Mouse (Mus musculus) neural tube, embryonic 13.5 days (tissue): ENCODE measurements around the gene Mb21d2. TPM values are rescaled to one million over a fixed set of nuclear protein-coding genes. Genes with fewer than 3 reads are reported as not detected.

ENCODE experiments used
- ATAC-seq: fragments of 200-750 bp; cut with Nextera tagmentation; 2 replicates; pipeline ENCODE4 v1.8.0; 2017; ENCODE audit warnings: low read depth, mild to moderate bottlenecking, moderate TSS enrichment, moderate library complexity
- H3K27ac ChIP-seq: fragments of 300-500 bp; sonication (generic); replicated peaks from 2 replicates; pipeline ENCODE4 v1.5.1; 2015; ENCODE audit warnings: moderate library complexity, mild to moderate bottlenecking, inconsistent platforms
- H3K27me3 ChIP-seq: fragments of 300-500 bp; sonication (generic); 2 replicates; pipeline ENCODE4 v1.6.1; 2015; ENCODE audit warnings: mild to moderate bottlenecking, inconsistent platforms
- H3K36me3 ChIP-seq: fragments of 300-500 bp; sonication (generic); 2 replicates; pipeline ENCODE4 v1.6.1; 2015; ENCODE audit warnings: mild to moderate bottlenecking, inconsistent platforms
- H3K4me1 ChIP-seq: fragments of 300-500 bp; sonication (generic); replicated peaks from 2 replicates; pipeline ENCODE4 v1.6.1; 2015; ENCODE audit warnings: inconsistent platforms
- H3K4me2 ChIP-seq: fragments of 300-500 bp; sonication (generic); 2 replicates; pipeline ENCODE4 v1.6.1; 2015; ENCODE audit warnings: inconsistent platforms, mild to moderate bottlenecking, moderate library complexity
- H3K4me3 ChIP-seq: fragments of 300-500 bp; sonication (generic); 2 replicates; pipeline ENCODE4 v1.5.1; 2015; ENCODE audit warnings: mild to moderate bottlenecking, inconsistent platforms
- H3K9ac ChIP-seq: fragments of 300-500 bp; sonication (generic); 2 replicates; pipeline ENCODE4 v1.6.1; 2015; ENCODE audit warnings: moderate library complexity, mild to moderate bottlenecking, inconsistent platforms
- H3K9me3 ChIP-seq: fragments of 300-500 bp; sonication (generic); 2 replicates; pipeline ENCODE4 v1.6.1; 2016; ENCODE audit warnings: inconsistent platforms
- WGBS: fragments of 180-500 bp; shearing (Covaris S2); methylation state at CpG from one replicate; pipeline ENCODE4 v1.1.7; 2015; 5-methylcytosine and 5-hydroxymethylcytosine counted together
- polyA plus RNA-seq: library from polyadenylated mRNA; unstranded; fragments of >200 nt; fragmentation: Nextera tagmentation; extraction: Ambion mirVana; gene quantifications from 2 replicates; pipeline ENCODE4 v1.2.1, GENCODE M21; 2015

Mb21d2 gene
- polyA plus RNA-seq, 1 experiment from 2014 or later = 13.5 TPM

GRCm38 (mm10) chr16:28850881-28851280 lies 78.6 kb downstream of the Mb21d2 start:
- Histone ChIP-seq H3K4me1 (peaks cover 33% of the 10 kb centered on the region), H3K9ac (no peak overlapping the region), H3K4me3 (no peak overlapping the region), H3K36me3 (no peaks in the 10 kb centered on the region), H3K27me3 (peaks cover 32% of the 10 kb centered on the region), H3K4me2 (peak overlapping the region; percentile 30), H3K9me3 (no peaks in the 10 kb centered on the region), H3K27ac (peak overlapping the region; percentile 14; the same call in 1 of the 2 replicates)
- ATAC-seq = peak; percentile 52
- WGBS = 46% methylated on average over 14 of the region's 14 CpGs

- H3K4me1 ChIP-seq = peaks cover 25% of the 10 kb centered on the region
- no peaks in the 10 kb centered on the region for H3K36me3 ChIP-seq
- H3K27ac ChIP-seq = no peak overlapping the region
- WGBS = 83% methylated on average over 11 of the region's 11 CpGs
- H3K4me3 ChIP-seq = no peak overlapping the region
- peaks cover 47% of the 10 kb centered on the region for H3K27me3 ChIP-seq
- H3K9ac ChIP-seq = no peak overlapping the region
- H3K9me3 ChIP-seq = no peaks in the 10 kb centered on the region
- no peak for ATAC-seq
- H3K4me2 ChIP-seq = no peak overlapping the region
Observed at GRCm38 (mm10) chr16:28846123-28846522, 83.3 kb downstream of the Mb21d2 start.

- Histone ChIP-seq H3K9me3 (no peaks in the 10 kb centered on the region), H3K4me3 (no peak overlapping the region), H3K4me2 (no peak overlapping the region), H3K9ac (no peak overlapping the region), H3K4me1 (peaks cover 25% of the 10 kb centered on the region), H3K27me3 (peaks cover 47% of the 10 kb centered on the region), H3K27ac (no peak overlapping the region), H3K36me3 (no peaks in the 10 kb centered on the region)
- 84% methylated on average over 3 of the region's 3 CpGs for WGBS
- no peak for ATAC-seq
Observed at GRCm38 (mm10) chr16:28845336-28845735, 84.1 kb downstream of the Mb21d2 start.

GRCm38 (mm10) chr16:28841102-28841501 lies 88.4 kb downstream of the Mb21d2 start:
- 5% methylated on average over 11 of the region's 11 CpGs for WGBS
- no peaks in the 10 kb centered on the region for H3K36me3 ChIP-seq
- peaks cover 21% of the 10 kb centered on the region for H3K4me1 ChIP-seq
- no peak overlapping the region; the same call in 1 of the 2 replicates for H3K27ac ChIP-seq
- H3K4me3 ChIP-seq = no peak overlapping the region
- ATAC-seq = peak; percentile 37; the same call in 1 of the 2 replicates
- peak overlapping the region; percentile 26 for H3K9ac ChIP-seq
- H3K27me3 ChIP-seq = peaks cover 42% of the 10 kb centered on the region
- peak overlapping the region; percentile 34 for H3K4me2 ChIP-seq
- no peaks in the 10 kb centered on the region for H3K9me3 ChIP-seq

GRCm38 (mm10) chr16:28840075-28840974 lies 89.1 kb downstream of the Mb21d2 start:
- Histone ChIP-seq H3K27ac (no peak overlapping the region; the same call in 1 of the 2 replicates), H3K36me3 (no peaks in the 10 kb centered on the region)
- WGBS = 54% methylated on average over 24 of the region's 24 CpGs

GRCm38 (mm10) chr16:28839575-28839974 lies 89.9 kb downstream of the Mb21d2 start:
- Histone ChIP-seq H3K27me3 (peaks cover 32% of the 10 kb centered on the region), H3K9me3 (no peaks in the 10 kb centered on the region), H3K4me3 (no peak overlapping the region), H3K9ac (no peak overlapping the region), H3K4me1 (peaks cover 21% of the 10 kb centered on the region), H3K4me2 (no peak overlapping the region), H3K36me3 (no peaks in the 10 kb centered on the region), H3K27ac (no peak overlapping the region)
- no peak for ATAC-seq
- WGBS = 86% methylated on average over 9 of the region's 9 CpGs

More at GRCm38 (mm10) chr16:28840075-28840974, 89.1 kb downstream of the Mb21d2 start:
- Histone ChIP-seq H3K4me2 (no peak overlapping the region; the same call in 1 of the 2 replicates), H3K27me3 (peaks cover 39% of the 10 kb centered on the region), H3K4me3 (no peak overlapping the region), H3K9ac (no peak overlapping the region), H3K9me3 (no peaks in the 10 kb centered on the region), H3K4me1 (peaks cover 21% of the 10 kb centered on the region)
- ATAC-seq = peak; percentile 68

GRCm38 (mm10) chr16:28838016-28838415 lies 91.5 kb downstream of the Mb21d2 start:
- 20% methylated on average over 12 of the region's 12 CpGs for WGBS

GRCm38 (mm10) chr16:28832085-28832635 lies 97.3 kb downstream of the Mb21d2 start:
- no peak for ATAC-seq
- WGBS = 56% methylated on average over 12 of the region's 12 CpGs
- Histone ChIP-seq H3K27ac (no peak overlapping the region), H3K4me2 (no peak overlapping the region), H3K9ac (no peak overlapping the region), H3K4me1 (peaks cover 10% of the 10 kb centered on the region), H3K9me3 (no peaks in the 10 kb centered on the region), H3K36me3 (peaks cover 15% of the 10 kb centered on the region), H3K27me3 (no peaks in the 10 kb centered on the region), H3K4me3 (no peak overlapping the region)

More at GRCm38 (mm10) chr16:28838016-28838415, 91.5 kb downstream of the Mb21d2 start:
- H3K36me3 ChIP-seq = no peaks in the 10 kb centered on the region
- no peak overlapping the region for H3K4me3 ChIP-seq
- no peak overlapping the region for H3K9ac ChIP-seq
- no peak overlapping the region for H3K4me2 ChIP-seq
- H3K9me3 ChIP-seq = no peaks in the 10 kb centered on the region
- no peak overlapping the region for H3K27ac ChIP-seq
- ATAC-seq = peak; percentile 44; the same call in 1 of the 2 replicates
- peaks cover 21% of the 10 kb centered on the region for H3K4me1 ChIP-seq
- H3K27me3 ChIP-seq = peaks cover 22% of the 10 kb centered on the region

- H3K4me2 ChIP-seq = no peak overlapping the region
- H3K4me3 ChIP-seq = no peak overlapping the region
- H3K27ac ChIP-seq = no peak overlapping the region
- no peaks in the 10 kb centered on the region for H3K9me3 ChIP-seq
- H3K4me1 ChIP-seq = peaks cover 10% of the 10 kb centered on the region
- H3K27me3 ChIP-seq = no peaks in the 10 kb centered on the region
- no peak overlapping the region for H3K9ac ChIP-seq
- 92% methylated on average over 10 of the region's 10 CpGs for WGBS
- peaks cover 15% of the 10 kb centered on the region for H3K36me3 ChIP-seq
- no peak for ATAC-seq
Observed at GRCm38 (mm10) chr16:28829263-28829955, 100.1 kb downstream of the Mb21d2 start.

GRCm38 (mm10) chr16:28824781-28825180 lies 104.7 kb downstream of the Mb21d2 start:
- Histone ChIP-seq H3K36me3 (peaks cover 15% of the 10 kb centered on the region), H3K4me2 (no peak overlapping the region), H3K4me3 (no peak overlapping the region), H3K27ac (no peak overlapping the region), H3K9ac (no peak overlapping the region), H3K27me3 (no peaks in the 10 kb centered on the region), H3K9me3 (no peaks in the 10 kb centered on the region), H3K4me1 (peaks cover 12% of the 10 kb centered on the region)
- 94% methylated on average over 8 of the region's 8 CpGs for WGBS
- no peak for ATAC-seq

- no peak overlapping the region for H3K4me3 ChIP-seq
- no peaks in the 10 kb centered on the region for H3K9me3 ChIP-seq
- ATAC-seq = 0 out of 2 replicates have a peak, but pooled peaks have one; percentile 5
- H3K36me3 ChIP-seq = no peaks in the 10 kb centered on the region
- H3K9ac ChIP-seq = no peak overlapping the region
- 56% methylated on average over 6 of the region's 6 CpGs for WGBS
- H3K27ac ChIP-seq = no peak overlapping the region; the same call in 1 of the 2 replicates
- no peaks in the 10 kb centered on the region for H3K27me3 ChIP-seq
- H3K4me2 ChIP-seq = no peak overlapping the region
- peaks cover 12% of the 10 kb centered on the region for H3K4me1 ChIP-seq
Observed at GRCm38 (mm10) chr16:28821774-28822173, 107.7 kb downstream of the Mb21d2 start.
